ENCODE assay signal across 8 mouse cellular contexts in the genomic region with DNA sequence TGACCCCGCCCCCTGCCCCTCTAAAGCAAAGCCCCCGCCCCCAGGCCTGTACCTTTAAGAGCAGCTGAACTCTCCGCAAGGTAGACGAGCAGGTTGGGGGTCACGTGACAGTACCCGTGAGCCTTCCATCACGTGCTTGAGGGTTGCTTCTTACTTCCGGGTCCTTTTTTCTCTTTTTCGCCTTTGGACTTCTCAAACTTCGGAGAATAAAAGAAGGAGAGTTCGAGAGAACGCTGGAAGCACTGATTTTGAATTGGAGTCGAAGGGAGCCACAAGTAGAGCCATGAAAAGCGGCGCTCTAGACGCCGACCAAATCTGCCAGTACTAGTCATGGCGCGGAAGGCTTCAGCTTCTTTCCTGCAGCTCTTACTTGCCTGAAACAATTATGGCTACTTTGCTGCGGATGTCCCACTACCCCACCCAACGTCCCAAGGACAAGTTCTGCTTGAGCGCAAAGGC. TPM values are rescaled to one million over a fixed set of nuclear protein-coding genes. Genes with fewer than 3 reads are reported as not detected.
A peak's percentile ranks its signal among the peaks of the same experiment; 100 is the strongest.
DNase-seq lines count a peak whose midpoint lies in the region; ATAC-seq lines count a peak whose summit lies in the region.

No protein-coding gene starts in this region.

- no peaks in the 10 kb centered on the region for H3K36me3 ChIP-seq in intestine, embryonic 16.5 days (ENCODE audit: control insufficient read depth, insufficient read depth, low read length)

- WGBS in intestine, embryonic 16.5 days = under 1% methylated on average over 22 of the region's 22 CpGs

- DNase-seq in adrenal gland, postnatal 10 days = peak; percentile 92
- peak; percentile 86 for DNase-seq in embryo, embryonic 9.5 days (ENCODE audit: extremely low spot score)
- peak; percentile 63 to 86 for DNase-seq in gastrocnemius, postnatal 4 days (ENCODE audit: low spot score in 2 of 2)
- DNase-seq in left cerebral cortex, postnatal 25 days (ENCODE audit: low spot score in 2 of 2) = peak; percentile 87 to 93
- DNase-seq in mesoderm, embryonic 11.5 days (ENCODE audit: low read depth, low spot score) = peak; percentile 91
- peak; percentile 85 for DNase-seq in right cerebral cortex, postnatal 25 days
- peak; percentile 78 to 86 for DNase-seq in urinary bladder, postnatal 36 days (ENCODE audit: low spot score in 2 of 2)

- H3K4me3 ChIP-seq in intestine, embryonic 16.5 days (ENCODE audit: low read length) = peak overlapping the region; percentile 63

- peak overlapping the region; percentile 76 for H3K4me2 ChIP-seq in intestine, embryonic 16.5 days (ENCODE audit: low read depth, low read length)

- no peaks in the 10 kb centered on the region for H3K27me3 ChIP-seq in intestine, embryonic 16.5 days (replicated peaks; ENCODE audit: control insufficient read depth, insufficient read depth, low read length)

- intact Hi-C loops in left cerebral cortex, postnatal 25 days (cut with DNase I) = loop anchor here (2.0 kb wide), 1 partner anchor 112 kb away; a partner anchor contains a TSS

- H3K9me3 ChIP-seq in intestine, embryonic 16.5 days (ENCODE audit: control insufficient read depth, low read length) = no peaks in the 10 kb centered on the region

- peaks cover 7% of the 10 kb centered on the region for H3K4me1 ChIP-seq in intestine, embryonic 16.5 days (ENCODE audit: control insufficient read depth, insufficient read depth, low read length)

- ATAC-seq in intestine, embryonic 16.5 days = peak; percentile 89

- peak overlapping the region; percentile 71 for H3K9ac ChIP-seq in intestine, embryonic 16.5 days (ENCODE audit: low read depth, low read length)

- H3K27ac ChIP-seq in intestine, embryonic 16.5 days (ENCODE audit: low read length) = peak overlapping the region; percentile 84

RNA-seq across cellular contexts. Expression of a gene that starts 1.5 kb away (rescaled TPM):
- total RNA-seq in adrenal gland, postnatal 10 days (2021) = 1 to 10 TPM; 2.1 to 2.2 TPM
- 1 to 10 TPM in 1 of 2 experiments, under 1 TPM in 1; 0.83 to 1.4 TPM for total RNA-seq in gastrocnemius, postnatal 4 days (2021)
- polyA plus RNA-seq in intestine, embryonic 16.5 days (2015; fragmentation: Nextera tagmentation; extraction: Ambion mirVana) = 0.65 and 1.5 TPM in 2 replicates
- under 1 TPM; 0.39 to 0.53 TPM for total RNA-seq in left cerebral cortex, postnatal 25 days (2021)

RNA-seq across cellular contexts. Expression of a gene that starts 2.3 kb away (rescaled TPM):
- total RNA-seq in adrenal gland, postnatal 10 days (2021) = 10 to 100 TPM; 26.1 to 36.1 TPM
- total RNA-seq in gastrocnemius, postnatal 4 days (2021) = 10 to 100 TPM; 11.8 to 14.1 TPM
- polyA plus RNA-seq in intestine, embryonic 16.5 days (2015; fragmentation: Nextera tagmentation; extraction: Ambion mirVana) = 44.7 and 54.7 TPM in 2 replicates
- total RNA-seq in left cerebral cortex, postnatal 25 days (2021) = 10 to 100 TPM; 21.3 to 35.1 TPM

RNA-seq across cellular contexts. Expression of a gene that starts 11.5 kb away (rescaled TPM):
- total RNA-seq in adrenal gland, postnatal 10 days (2021) = not detected
- not detected for total RNA-seq in gastrocnemius, postnatal 4 days (2021)
- not detected in 2 replicates for polyA plus RNA-seq in intestine, embryonic 16.5 days (2015; fragmentation: Nextera tagmentation; extraction: Ambion mirVana)
- not detected for total RNA-seq in left cerebral cortex, postnatal 25 days (2021)

RNA-seq across cellular contexts. Expression of a gene that starts 17.1 kb away (rescaled TPM):
- 100 to 1,000 TPM; 214 to 223 TPM for total RNA-seq in adrenal gland, postnatal 10 days (2021)
- total RNA-seq in gastrocnemius, postnatal 4 days (2021) = 100 to 1,000 TPM; 181 to 184 TPM
- 180 and 194 TPM in 2 replicates for polyA plus RNA-seq in intestine, embryonic 16.5 days (2015; fragmentation: Nextera tagmentation; extraction: Ambion mirVana)
- total RNA-seq in left cerebral cortex, postnatal 25 days (2021) = 100 to 1,000 TPM; 176 to 188 TPM

RNA-seq across cellular contexts. Expression of a gene that starts 47.4 kb away (rescaled TPM):
- total RNA-seq in adrenal gland, postnatal 10 days (2021) = 10 to 100 TPM; 14.9 to 19.9 TPM
- total RNA-seq in gastrocnemius, postnatal 4 days (2021) = 10 to 100 TPM; 18.2 to 21.6 TPM
- polyA plus RNA-seq in intestine, embryonic 16.5 days (2015; fragmentation: Nextera tagmentation; extraction: Ambion mirVana) = 70.8 and 73.3 TPM in 2 replicates
- 10 to 100 TPM; 15.7 to 22.1 TPM for total RNA-seq in left cerebral cortex, postnatal 25 days (2021)

Comparison
In these comparisons a context has a peak if more than half of its experiments do, and no peak if none do; other contexts are left out.
1. Peak in every context shown above with its lines: DNase-seq, ATAC-seq, H3K4me3 ChIP-seq and H3K27ac ChIP-seq.